Mouse (Mus musculus) brain, adult 2 months (tissue): Measurements from ENCODE around the gene Eif4h.
A peak's percentile ranks its signal among the peaks of the same experiment; 100 is the strongest.

Experiments used
- DNase-seq: peaks from one replicate; pipeline ENCODE4 v3.0.0; 2011; ENCODE audit warnings: low read depth, low spot score

The Eif4h gene

DNA sequence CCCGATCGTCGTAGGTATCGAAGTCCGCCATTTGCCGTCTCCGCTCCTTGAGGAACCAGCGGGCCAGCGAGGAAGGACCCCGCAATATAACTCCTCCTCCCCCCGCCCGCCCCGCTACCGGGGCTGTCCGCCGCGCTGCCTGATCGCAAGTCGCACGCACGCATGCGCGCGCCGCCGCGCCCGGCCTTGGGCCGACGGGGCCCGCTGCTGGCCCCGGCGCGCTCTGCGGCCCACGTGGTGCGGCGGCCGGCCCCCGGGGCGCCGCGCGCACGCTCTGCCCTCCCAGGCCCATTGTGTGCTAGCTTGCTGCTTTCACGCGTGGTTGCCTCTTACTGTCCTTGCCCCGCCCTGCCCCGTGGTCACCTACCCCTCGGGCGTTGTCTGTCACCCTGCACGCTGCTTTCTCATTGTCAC, at the start of gene Eif4h:
Gene Eif4h, minus strand, starts transcription at position 222 of the 414 bp plus-strand sequence.
- peak; percentile 98 for DNase-seq

DNA sequence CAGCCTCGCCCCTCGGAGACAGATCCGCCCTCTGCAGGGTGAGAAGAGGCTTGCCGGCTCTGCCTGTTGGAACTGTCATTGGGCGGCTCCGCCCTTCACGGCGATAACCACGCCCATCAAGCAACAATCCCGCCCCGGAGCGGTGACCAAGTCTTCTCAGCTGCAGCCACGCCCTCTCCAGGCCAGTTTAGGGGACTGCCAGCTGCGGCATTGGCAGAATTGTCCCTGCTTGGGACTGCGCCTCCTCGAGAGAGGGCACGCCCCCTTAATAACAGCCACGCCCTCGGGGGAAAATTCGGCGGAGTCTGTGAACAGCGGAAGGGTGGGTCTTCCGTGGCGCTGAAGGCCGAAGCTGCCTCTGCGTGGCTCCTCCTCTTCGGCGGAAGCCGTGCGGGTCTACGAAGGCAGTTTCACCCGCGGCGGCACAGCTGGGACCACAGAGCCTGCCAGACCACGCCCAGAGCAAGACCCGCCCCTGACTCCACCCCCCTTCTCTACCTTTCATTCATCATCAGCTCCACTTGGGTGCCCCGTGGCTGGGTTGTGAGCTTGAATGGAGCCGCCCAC, 49.5 kb upstream of the Eif4h start:
- peak; percentile 99 for DNase-seq

DNA sequence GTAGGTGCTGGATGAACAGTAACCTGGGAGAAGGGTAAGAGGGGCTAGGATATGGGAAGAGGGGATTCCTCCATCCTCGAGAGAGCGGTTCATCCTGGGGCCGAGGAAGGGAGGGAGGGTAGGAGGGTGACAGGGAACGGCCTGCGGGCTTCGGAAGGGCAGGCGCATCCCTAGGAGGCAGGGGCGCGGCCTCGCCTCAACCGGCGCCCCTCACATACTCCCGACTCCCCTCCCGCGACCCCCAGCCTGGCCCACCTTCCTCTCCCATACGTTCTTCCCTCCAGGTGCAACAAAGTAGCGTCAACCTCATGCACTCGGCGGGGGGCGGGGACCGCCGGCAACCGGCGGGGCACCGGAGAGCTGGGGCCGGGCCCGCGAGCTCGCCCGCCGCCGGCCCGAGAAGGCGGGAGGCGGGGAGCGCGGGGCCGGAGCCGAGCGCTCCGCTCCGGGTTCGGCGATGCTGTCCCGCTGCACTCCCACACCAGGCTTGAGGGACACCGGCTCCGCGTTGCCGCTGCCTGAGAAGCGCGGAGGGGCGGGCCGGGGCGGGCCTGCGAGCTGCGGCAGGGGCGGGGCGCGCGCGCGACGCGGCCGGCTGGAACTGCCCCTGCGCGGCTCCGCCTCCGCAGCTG, 48.9 kb upstream of the Eif4h start, which contains the start of gene Limk1:
Gene Limk1, minus strand, starts transcription at position 513 of the 632 bp plus-strand sequence.
- DNase-seq = no peak

DNA sequence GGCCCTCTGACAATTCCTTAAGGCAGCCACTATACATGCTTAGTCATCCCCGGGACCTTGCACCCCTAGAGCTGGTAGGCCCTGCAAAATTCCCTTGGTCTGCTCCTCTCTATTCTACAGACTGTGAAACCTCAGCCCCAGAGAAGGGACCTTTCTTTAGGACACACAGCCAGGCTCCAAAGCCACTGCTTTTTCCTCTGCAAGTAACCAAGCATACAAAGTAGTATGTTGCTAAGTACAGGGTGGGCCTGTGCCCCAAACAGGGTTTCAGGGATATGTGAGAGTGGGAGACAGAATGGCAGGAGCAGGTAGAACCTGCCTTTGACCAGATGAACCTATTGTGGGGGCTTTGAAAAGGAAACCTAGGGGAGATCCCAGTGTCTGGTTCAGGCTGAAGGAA, 47.9 kb upstream of the Eif4h start:
- no peak for DNase-seq

DNA sequence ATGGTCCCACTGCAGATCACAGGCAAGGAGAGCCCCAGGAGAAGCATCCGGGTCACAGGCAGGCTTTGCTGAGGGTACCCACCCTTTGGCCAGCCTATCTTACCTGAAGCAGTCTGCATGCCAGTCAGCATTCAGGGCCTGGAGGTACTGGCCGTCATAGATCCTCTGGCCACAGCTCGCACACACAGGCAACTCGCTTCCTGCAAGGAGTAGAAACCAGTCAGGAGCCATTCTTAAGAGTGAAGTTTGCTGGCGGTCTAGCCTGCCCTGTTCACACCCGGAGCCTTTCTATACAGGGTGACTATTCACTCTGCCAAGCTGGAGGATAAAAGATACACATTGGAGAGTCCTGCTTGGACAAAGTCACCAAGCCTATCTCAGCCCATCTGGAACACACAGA, 47.3 kb upstream of the Eif4h start:
- DNase-seq = no peak

DNA sequence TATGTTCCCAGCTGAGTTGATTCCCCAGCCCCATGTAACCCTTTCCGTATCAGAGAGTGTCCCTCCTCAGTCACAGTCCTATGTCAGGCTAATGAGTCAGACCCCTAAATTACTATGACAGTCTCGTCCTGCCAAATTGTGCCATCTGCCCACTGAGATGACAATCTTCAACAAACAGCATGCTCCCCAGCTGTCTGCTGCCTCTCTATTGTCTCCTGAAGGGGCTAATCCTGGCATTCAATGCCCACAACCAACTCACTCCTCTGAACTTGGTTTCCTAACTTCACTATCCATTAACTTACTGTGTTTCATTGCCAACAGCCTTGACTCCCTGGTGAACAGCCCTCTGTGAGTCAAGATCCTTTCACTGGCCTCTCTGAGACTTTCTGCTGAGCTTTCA, 45.1 kb upstream of the Eif4h start:
- peak; percentile 35 for DNase-seq

DNA sequence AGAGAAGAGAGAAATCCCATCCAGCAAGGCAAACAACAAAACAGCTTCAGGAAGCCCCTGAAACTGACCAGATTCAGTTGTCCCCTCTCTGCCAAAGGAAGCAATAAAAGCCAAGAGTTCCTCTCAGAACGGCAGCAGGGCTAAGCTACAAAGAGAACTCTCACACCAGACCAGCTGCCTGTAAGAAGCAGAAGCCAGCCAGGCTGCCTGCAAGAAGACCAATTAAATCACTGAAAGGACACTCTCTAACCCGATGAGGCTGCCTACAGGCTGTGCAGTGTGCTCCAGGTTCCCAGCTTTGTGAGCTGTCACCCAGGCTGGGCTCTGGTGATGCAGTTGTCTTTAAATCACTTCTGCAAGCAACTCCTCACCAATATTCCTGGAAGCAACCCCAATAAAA, 44.5 kb upstream of the Eif4h start:
- DNase-seq = no peak

DNA sequence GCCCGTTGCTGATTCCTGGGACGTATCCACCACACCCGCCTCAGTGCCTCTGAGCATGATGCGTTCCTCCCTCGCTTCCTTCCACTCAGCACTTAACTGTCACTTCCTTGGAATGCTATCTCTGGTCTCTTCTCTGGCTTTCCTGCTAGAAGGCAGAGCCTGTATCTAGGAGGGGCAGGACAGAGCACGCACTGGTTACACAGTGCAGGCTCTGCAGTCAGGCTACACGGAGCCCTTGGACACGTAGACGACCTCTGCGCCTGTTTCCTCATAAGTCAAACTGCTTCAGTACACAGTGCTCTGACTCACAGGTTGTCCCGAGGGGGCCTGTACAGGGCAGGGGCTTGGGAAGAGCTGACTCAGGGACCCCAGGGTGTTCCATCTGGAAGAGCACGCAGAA, 40.9 kb upstream of the Eif4h start:
- no peak for DNase-seq

DNA sequence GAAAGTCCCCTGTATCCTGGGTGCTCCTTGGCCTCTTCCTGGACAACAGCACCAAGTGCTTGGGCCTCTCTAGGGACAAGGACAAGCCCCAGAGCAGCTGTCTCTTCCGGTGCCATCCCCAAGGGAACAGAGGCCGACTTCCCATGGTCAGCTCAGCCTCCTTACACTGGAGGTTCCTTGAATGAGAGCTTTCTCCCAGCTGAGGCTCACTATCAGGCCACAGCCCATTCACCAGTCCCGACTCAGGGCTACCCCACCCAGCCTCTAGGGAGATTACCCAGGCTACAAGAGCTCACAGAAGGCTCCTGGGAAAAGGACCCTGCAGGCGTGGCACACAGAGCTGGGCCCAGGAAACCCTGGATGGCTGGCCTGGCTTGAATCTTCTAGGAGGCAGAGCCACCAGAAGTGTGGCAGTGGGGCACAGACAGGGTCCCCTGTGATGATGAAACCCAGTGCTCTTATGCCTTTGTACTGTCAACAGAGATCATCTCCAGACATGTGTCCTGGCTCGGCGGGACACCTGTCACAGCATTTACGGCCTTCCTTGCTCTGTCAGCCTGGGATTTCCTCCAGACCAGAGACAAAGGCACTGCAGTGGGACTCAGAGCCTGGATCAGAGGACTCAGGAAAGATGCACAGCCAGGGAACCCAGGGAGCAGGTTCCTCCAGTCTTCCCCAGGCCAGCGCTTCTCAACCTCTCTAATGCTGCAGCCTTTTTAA, 39.7 kb upstream of the Eif4h start:
- DNase-seq = no peak

DNA sequence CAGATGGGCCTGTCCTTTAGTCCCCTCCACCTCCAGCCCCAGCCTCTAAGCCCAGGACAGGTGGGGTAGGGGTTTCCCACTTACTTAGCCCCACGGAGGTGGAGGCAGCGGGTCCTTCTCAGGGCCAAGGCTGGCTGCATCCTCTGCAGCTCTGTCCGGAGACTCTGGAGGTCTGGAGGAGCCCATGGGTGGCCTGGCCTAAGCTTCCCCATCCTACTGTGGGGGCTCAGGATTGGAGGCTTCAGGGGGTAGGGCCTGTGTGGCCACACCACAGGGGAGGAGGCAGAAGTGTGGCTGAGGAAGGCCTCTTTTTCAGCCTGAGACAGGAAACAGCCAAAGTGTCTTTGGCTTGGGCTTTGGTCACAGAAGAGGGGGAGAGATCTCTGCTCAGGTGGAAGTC, 38.7 kb upstream of the Eif4h start:
- no peak for DNase-seq

DNA sequence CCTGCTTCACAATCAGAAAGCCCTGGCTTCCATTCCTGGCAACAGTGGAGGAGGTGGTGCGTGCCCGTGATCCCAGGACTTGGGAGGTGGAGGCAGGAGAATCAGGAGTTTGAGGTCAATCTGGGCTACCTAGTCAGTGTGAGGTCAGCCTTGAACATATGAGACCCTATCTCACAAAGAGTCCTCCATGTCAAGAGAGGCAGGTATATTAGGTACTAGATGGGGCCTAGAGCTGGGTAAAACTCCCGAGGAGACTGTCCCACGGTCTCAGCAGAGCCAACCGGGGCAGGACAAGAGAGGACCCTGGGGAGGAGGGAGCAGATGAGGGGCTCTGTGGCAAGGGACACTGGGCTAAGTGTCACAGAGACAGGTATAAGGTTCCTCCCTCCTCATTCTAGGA, 38.2 kb upstream of the Eif4h start:
- DNase-seq = no peak

DNA sequence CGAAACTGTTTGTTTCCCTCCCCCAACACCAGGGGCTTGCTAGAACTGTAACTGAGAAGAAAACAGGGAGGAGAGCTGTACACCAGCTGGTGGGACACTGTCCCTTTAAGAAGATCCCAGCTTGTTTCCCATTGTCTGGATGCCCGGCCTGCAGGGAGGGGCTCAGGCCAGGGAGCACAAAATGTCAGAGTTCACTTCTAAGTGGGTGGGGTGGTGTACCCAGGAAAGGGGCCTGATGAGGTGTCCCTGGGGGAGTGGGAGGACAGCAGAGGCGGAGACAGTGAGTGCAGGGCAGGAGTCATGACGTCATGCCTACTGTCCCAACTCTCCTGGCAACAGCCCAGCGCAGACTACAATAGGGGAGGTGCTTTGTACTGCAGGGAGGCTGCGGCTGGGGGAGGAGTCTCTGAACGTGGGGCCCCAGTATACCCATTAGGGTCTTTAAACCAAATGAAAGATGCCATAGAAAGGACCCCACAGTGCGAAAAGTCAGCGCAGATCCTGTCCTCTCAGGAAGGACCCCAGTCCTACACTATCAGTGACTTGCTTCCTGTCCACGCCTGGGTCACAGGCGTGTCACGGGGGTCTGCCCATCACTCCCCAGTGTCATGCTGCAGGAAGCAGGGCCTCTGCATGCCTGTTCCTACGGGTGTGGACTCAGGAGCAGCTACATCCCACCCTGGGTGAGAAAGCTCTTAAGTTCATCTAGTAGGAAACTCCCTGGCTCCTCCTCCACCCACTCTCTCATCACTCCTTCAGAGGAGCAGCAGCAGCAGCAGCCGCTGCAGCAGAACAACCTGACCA, 36.9 kb upstream of the Eif4h start:
- DNase-seq = peak; percentile 84

DNA sequence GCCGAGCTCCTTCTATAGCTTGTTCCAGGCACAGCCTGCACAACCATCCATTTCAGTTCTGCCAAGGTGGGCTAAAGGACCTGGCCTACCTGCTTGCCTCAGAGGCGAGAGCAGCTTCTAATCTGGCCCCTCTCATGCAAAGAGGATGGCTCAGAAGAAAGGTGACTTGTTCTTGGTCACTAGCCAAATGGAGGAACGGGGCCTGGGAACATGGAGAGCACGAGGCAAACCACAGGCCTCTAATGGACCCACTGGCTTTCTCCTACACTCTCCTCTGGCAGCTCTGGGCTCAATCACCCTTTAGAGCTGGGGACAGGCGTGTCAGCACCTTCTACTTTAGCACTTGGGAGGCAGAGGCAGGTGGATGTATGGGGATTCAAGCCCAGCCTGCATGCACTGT, 35.7 kb upstream of the Eif4h start:
- no peak for DNase-seq

DNA sequence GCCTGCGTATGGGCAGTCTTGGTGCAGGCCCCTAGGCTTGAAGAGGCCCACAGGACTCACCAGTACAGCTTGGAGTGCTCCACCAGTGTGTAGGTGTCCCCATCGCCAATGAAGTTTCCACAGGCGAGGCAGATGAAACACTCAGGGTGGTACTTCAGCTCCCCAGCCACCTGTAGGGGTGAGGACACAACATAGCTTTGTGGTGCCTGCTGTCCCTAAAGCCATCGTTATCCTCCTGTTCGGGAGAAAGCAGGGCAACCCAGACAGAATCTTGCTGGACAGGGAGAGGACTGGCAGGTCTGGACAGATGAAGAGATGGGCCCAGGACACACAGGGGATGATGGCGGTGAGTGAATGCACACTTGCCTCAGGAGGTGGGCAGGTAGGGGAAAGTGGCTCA, 33.3 kb upstream of the Eif4h start:
- DNase-seq = no peak

DNA sequence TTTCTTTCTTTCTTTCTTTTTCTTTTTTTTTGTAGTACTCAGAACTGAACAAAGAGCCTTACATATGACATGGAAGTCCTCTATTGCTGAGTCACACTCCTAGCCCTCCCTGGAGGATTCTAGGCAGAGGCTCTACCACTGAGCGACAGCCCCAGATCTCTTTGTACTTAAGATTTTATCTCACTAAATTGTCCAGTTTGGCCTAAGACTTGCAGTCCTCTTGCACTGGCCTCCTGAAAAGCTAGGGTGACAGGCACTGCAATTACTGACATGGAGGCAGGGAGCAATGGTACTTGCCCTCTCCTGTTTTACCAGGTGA, 32.9 kb upstream of the Eif4h start:
- DNase-seq = no peak

DNA sequence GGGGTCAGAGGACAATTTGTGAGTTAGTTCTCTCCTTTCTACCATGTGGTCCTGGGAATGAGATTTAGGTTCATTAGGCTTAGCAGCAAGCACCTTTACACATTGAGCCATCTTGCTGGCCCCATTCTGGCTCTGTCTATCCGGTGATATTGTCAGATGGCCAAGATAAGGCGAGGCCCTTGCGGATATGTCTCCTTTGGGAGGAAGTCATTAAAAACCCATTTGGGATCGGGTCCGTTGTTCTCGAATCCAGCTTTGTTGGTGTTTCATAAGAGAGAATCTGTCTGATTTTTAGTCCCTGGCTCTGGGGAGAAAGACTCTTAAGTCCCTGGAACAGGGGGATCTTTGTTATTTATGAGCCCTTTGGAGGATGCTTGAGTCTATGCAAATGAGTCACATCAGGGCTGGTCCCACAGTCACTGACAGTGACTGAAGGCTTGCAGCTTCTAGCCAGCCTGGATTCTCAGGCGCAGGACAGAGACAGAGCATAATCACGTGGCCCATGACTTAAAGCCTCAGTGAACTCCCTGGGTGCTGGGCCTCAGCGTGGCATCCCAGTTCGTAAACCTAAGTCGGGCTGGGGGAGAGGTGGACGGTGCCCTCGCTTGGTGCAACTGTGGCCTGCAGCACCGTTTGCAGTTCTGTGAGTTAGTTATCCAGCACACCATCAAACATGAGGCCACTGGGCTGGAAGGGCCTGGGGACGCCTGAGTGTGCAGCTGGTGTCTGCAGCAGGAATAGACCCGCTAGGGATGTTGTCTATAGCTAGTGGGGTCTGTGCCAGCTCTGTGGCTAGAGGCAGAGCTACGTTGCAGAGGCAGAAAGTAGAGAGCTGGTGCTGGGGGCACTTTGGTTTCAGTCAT, 32.3 kb upstream of the Eif4h start:
- no peak for DNase-seq

DNA sequence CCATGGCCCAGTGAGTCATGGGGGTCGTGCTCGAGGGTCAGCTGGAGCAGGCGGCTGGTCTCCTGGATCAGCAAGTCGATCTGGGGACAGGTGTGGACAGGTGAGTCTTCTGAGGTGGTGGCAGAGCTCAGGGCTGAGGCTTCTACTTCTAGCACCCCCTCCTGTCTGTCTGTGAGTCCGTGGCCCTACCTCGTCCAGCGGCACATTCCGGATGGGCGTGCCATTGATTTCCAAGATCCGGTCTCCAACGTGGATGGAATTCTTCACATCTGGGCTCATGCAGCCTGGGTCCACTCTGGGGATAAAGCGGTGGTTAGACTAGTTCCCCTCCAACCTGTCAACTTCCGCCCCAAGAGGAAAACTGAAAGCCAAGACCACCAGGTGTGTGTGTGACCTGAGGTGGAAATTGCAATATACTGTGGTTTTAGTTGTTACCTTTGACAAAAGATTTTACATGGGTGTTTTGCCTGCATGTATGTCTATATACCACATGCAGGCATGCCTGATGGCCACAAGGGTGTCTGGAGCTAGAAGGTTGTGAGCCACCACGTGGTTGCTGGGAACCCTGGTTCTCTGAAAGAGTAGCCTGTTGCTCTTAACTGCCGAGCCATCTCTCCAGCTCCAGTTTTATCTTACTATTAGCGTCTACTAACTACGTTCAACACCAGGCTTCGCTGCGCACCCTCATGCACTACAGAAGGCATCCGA, 29.9 kb upstream of the Eif4h start:
- no peak for DNase-seq

DNA sequence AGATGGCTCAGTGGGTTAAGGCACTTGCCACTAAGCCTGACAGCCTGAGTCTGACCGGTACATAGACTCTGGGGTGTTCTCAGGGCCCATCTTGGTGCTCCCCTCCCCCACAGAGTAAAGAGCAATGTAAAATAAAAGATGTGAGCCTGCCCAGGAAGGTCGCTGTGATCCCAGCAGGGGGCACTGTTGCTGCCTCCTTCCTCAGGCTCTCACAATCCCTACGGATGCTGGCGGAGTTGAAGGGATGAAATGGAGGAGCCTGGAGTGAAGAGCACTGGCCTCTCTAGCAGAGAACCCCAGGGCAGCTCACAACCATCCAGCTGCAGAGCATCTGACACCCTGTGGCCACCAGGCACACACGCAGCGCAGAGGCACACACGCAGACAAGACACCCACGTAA, 29.2 kb upstream of the Eif4h start:
- peak; percentile 63 for DNase-seq

DNA sequence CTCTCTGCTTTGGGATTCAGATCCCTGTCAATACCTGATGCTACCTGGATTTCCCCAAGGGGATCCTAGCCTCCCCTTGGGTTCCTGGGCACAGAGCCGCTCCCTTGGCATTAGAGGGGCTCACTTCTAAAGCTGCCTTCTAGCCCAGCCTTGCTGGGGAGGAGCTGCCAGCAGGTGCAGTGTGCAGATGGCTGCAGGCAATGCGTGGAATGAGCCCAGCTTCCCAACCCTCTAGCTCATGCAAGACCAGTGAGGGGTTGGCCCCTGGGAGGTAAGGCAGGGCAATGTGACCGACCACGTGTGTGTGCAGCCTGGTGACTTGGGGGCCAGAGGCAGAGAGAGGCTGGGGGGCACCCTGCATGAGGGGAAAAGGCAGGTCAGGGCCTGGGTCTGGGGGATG, 17.4 kb upstream of the Eif4h start:
- no peak for DNase-seq

DNA sequence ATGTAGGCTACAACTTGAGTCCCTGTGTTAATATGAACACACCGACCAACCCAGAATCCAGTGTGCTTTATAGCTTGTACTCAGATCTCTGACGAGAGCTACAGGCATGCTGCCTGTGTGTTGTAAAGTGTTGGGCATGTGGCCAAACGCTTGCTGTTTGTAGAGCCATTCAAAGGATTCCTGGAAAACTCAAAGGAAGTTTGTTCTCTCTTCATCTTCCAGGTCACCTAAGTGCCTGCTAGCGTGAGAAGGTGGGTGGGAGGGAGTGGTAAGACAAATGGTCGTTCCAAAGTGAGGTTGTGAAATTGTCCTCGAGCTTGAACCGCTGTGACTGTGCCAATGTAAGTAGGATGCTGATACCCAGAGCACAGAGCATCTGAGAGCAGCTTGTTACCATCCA, 12.7 kb upstream of the Eif4h start:
- peak; percentile 42 for DNase-seq

DNA sequence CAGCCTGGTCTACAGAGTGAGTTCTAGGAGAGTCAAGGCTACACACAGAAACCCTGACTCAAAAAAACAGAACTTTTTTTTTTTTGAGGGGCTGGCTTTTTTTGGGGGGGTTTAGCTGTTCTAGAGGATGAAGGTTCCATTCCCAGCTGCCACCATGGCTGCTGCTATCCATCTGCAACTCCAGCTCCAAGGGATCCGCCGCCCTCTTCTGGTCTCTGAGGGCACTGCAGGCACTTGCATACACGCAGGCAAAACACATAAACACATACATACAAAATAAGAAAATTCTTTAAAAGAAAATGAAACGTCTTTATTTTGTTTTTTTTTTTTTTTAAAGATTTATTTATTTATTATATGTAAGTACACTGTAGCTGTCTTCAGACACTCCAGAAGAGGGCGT, 11.6 kb upstream of the Eif4h start:
- DNase-seq = peak; percentile 30
